Mouse (Mus musculus) ZHBTc4 (cell line): ENCODE measurements at regions not wholly inside any gene's neighbourhood (a gene's known extent, or its start where the extent isn't known, plus 50 kb on each side); places are given as distances from the start of the nearest gene placed in this dataset.
A peak's percentile ranks its signal among the peaks of the same experiment; 100 is the strongest.

Experiments
- DNase-seq: peaks from one replicate; pipeline ENCODE4 v3.0.0-alpha.2; 2011; ENCODE audit warnings: low read depth, low spot score

DNA sequence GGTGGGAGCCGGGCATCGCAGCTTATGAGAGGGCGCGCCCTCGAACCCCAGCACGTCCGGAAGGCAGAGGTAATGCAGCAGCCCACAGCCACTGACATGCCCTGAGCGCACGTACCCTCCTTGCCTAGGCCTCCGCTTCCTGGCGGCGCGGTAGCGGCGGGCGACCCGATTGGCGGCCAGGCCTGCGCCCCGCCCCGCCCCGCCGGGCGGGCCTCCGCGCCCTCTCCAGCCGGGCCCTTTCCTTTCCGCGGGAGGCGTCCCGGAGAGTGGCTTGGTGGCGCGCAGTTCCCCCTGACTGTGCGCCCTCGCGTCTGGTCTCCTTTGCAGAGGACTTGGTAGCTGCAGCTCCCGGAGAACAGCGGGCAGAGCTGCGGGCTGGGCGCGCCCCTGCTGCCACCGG, 461.1 kb downstream of the Gm21863 start:
- DNase-seq, result peak; percentile 82

DNA sequence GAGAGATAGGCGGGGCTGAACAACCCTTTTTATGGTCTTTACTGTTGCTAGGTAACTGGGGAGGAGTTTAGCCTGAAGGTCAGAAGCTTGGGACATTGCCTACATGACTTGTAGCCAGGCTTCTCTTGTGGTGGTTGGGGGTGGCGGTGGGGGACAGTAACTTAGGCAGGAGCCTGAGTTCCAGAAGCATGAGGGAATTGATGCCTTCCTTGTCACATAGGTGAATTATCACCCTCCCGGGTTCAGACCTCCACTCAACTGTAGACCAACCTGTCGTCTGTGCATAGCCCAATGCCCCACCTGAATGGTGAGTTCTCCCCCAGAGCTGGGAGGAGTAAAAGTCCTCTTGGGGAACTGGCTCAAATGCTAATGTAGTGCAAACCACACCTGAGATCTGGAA, 472.1 kb downstream of the Gm21863 start:
- DNase-seq, result peak; percentile 71

DNA sequence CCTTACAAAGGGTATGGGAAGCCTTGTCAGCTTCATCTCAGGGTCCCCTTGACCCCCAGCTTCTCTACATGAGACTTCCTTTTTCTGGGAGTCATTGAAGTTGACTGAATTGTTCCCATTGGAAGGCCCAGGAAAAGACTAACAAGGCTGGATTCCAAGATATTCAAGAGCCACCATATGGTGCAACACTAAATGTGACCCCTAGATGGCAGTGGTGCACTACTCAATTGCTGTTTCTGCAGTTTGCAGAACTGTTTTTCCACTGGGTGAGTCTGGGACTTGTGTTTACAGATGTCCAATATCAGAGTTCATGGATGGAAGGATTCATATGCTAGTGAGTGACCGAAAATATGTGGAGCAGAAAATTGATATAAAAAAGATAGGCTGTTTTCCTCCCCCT, 510.3 kb downstream of the Gm21863 start:
- peak; percentile 81 for DNase-seq
